ENCODE assay signal across 14 mouse cellular contexts in the genomic region with DNA sequence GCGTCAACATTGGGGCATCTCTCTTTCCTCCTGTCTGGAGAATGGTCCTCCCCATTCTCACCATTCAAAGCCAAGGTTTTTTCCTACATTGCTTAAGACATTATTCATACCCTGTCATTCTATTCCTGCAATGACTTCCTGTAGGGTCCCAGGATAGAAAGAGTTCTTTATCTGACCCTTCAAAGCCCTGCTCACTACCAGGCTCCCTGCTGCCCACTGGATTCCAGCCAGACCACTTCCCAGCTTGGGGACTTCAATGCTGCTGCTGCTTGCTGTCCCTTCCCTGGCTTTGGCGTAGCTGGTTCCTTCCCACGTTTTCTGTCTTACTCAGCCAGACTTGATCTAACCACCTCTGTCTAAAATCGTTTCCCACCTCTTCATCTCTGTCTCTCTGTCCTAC. TPM values are rescaled to one million over a fixed set of nuclear protein-coding genes. Genes with fewer than 3 reads are reported as not detected.
A peak's percentile ranks its signal among the peaks of the same experiment; 100 is the strongest.
DNase-seq lines count a peak whose midpoint lies in the region; ATAC-seq and TF ChIP-seq lines count a peak whose summit lies in the region.
"Had no signal": no experiment of that assay in that cellular context is flagged by ENCODE, and none has a peak within 500 bp of the region (broad histone marks: within the 10 kb centered on the region; RNA-seq: fewer than 3 reads in every experiment).

No protein-coding gene starts in this region.

- TF ChIP-seq CTCF in kidney, postnatal 0 days (IDR thresholded peaks at IDR 0.05; ENCODE audit: low read depth) = no peak

- peaks cover 3% of the 10 kb centered on the region; the same call in 1 of the 2 replicates for H3K9me3 ChIP-seq in heart, embryonic 13.5 days
- no peaks in the 10 kb centered on the region for H3K9me3 ChIP-seq in kidney, postnatal 0 days (replicated peaks; ENCODE audit: low read length)
- H3K9me3 ChIP-seq in intestine, embryonic 16.5 days (ENCODE audit: control insufficient read depth, low read length) = peaks cover 5% of the 10 kb centered on the region; the same call in 1 of the 2 replicates

- ATAC-seq in heart, embryonic 13.5 days (ENCODE audit: extremely low read depth, insufficient number of reproducible peaks, low FRiP score, low TSS enrichment) = no peak
- ATAC-seq in kidney, postnatal 0 days (replicated peaks; ENCODE audit: low FRiP score, low read depth) = no peak
- no peak for ATAC-seq in intestine, embryonic 16.5 days
- ATAC-seq: CD4-positive, CD25-positive, alpha-beta regulatory T cell, adult 4 months had no signal

- WGBS in heart, embryonic 13.5 days = 20% methylated on average over 4 of the region's 4 CpGs
- WGBS in kidney, postnatal 0 days = 25% methylated on average over 4 of the region's 4 CpGs
- 51% methylated on average over 4 of the region's 4 CpGs for WGBS in intestine, embryonic 16.5 days

- no peak overlapping the region for H3K4me2 ChIP-seq in heart, embryonic 13.5 days
- H3K4me2 ChIP-seq in kidney, postnatal 0 days (ENCODE audit: low read length) = no peak overlapping the region
- no peak overlapping the region for H3K4me2 ChIP-seq in intestine, embryonic 16.5 days (ENCODE audit: low read depth, low read length)

- no peaks in the 10 kb centered on the region for H3K27me3 ChIP-seq in heart, embryonic 13.5 days (replicated peaks)
- no peaks in the 10 kb centered on the region for H3K27me3 ChIP-seq in kidney, postnatal 0 days (ENCODE audit: insufficient read depth, low read length)
- H3K27me3 ChIP-seq in intestine, embryonic 16.5 days (replicated peaks; ENCODE audit: control insufficient read depth, insufficient read depth, low read length) = no peaks in the 10 kb centered on the region
- H3K27me3 ChIP-seq: megakaryocyte, embryonic 14.5 days had no signal

- peaks cover 24% of the 10 kb centered on the region for H3K4me1 ChIP-seq in heart, embryonic 13.5 days
- 0 out of 2 replicates have a peak, but pooled peaks cover 1% of the 10 kb centered on the region for H3K4me1 ChIP-seq in kidney, postnatal 0 days (replicated peaks; ENCODE audit: insufficient read depth, low read length)
- H3K4me1 ChIP-seq in intestine, embryonic 16.5 days (ENCODE audit: control insufficient read depth, insufficient read depth, low read length) = 0 out of 2 replicates have a peak, but pooled peaks cover 3% of the 10 kb centered on the region

- H3K4me3 ChIP-seq in heart, embryonic 13.5 days = no peak overlapping the region
- H3K4me3 ChIP-seq in kidney, postnatal 0 days (replicated peaks; ENCODE audit: low read depth, low read length) = no peak overlapping the region
- no peak overlapping the region for H3K4me3 ChIP-seq in intestine, embryonic 16.5 days (ENCODE audit: low read length)
- H3K4me3 ChIP-seq: layer of hippocampus, adult 2 months; left cerebral cortex, adult 2 months; megakaryocyte, embryonic 14.5 days had no signal

- peak overlapping the region; percentile 66 for H3K27ac ChIP-seq in heart, embryonic 13.5 days (replicated peaks)
- H3K27ac ChIP-seq in kidney, postnatal 0 days = no peak overlapping the region; the same call in 1 of the 2 replicates
- no peak overlapping the region for H3K27ac ChIP-seq in intestine, embryonic 16.5 days (ENCODE audit: low read length)
- H3K27ac ChIP-seq: layer of hippocampus, adult 2 months; left cerebral cortex, adult 2 months had no signal

- no peaks in the 10 kb centered on the region for H3K36me3 ChIP-seq in heart, embryonic 13.5 days
- H3K36me3 ChIP-seq in kidney, postnatal 0 days (ENCODE audit: insufficient read depth, low read length) = no peaks in the 10 kb centered on the region
- H3K36me3 ChIP-seq in intestine, embryonic 16.5 days (ENCODE audit: control insufficient read depth, insufficient read depth, low read length) = no peaks in the 10 kb centered on the region

- H3K9ac ChIP-seq in heart, embryonic 13.5 days = no peak overlapping the region
- no peak overlapping the region for H3K9ac ChIP-seq in kidney, postnatal 0 days (ENCODE audit: low read depth, low read length)
- H3K9ac ChIP-seq in intestine, embryonic 16.5 days (ENCODE audit: low read depth, low read length) = no peak overlapping the region
- H3K9ac ChIP-seq: liver, postnatal 0 days had no signal

- no peak for DNase-seq in heart, adult 18-20 months
- peak; percentile 46 for DNase-seq in kidney, postnatal 0 days (ENCODE audit: low spot score)
- no peak for DNase-seq in kidney, adult 9 months
- peak; percentile 60 to 63 for DNase-seq in right cerebral cortex, postnatal 10 days (ENCODE audit: low spot score in 2 of 2)
- DNase-seq in right cerebral cortex, adult 18-20 months = no peak
- DNase-seq: cerebellum, adult 9-11 months; liver, postnatal 0 days; thymus, adult 18-20 months had no signal

RNA-seq across cellular contexts. Expression of a gene that starts 7.5 kb away (rescaled TPM):
- polyA plus RNA-seq in heart, embryonic 13.5 days (2015; fragmentation: Nextera tagmentation; extraction: Ambion mirVana) = 41.8 and 42.9 TPM in 2 replicates
- 10 to 100 TPM; 71.8 to 83.2 TPM for total RNA-seq in heart, adult 18-20 months (2021)
- 48.0 and 51.8 TPM in 2 replicates for polyA plus RNA-seq in kidney, postnatal 0 days (2015; fragmentation: Nextera tagmentation; extraction: Ambion mirVana)
- polyA plus RNA-seq in intestine, embryonic 16.5 days (2015; fragmentation: Nextera tagmentation; extraction: Ambion mirVana) = 48.9 and 53.2 TPM in 2 replicates

RNA-seq across cellular contexts. Expression of a gene that starts 23.8 kb away (rescaled TPM):
- 348 and 370 TPM in 2 replicates for polyA plus RNA-seq in heart, embryonic 13.5 days (2015; fragmentation: Nextera tagmentation; extraction: Ambion mirVana)
- total RNA-seq in heart, adult 18-20 months (2021) = 100 to 1,000 TPM; 192 to 214 TPM
- polyA plus RNA-seq in kidney, postnatal 0 days (2015; fragmentation: Nextera tagmentation; extraction: Ambion mirVana) = 143 and 156 TPM in 2 replicates
- 214 and 221 TPM in 2 replicates for polyA plus RNA-seq in intestine, embryonic 16.5 days (2015; fragmentation: Nextera tagmentation; extraction: Ambion mirVana)

Comparison
In these comparisons a context has a peak if more than half of its experiments do, and no peak if none do; other contexts are left out.
1. DNase-seq: peak in kidney, postnatal 0 days (single experiment) and right cerebral cortex, postnatal 10 days (2 of 2); none in heart, adult 18-20 months (0 of 2), kidney, adult 9 months (single experiment) and right cerebral cortex, adult 18-20 months (single experiment).